Mouse (Mus musculus): ENCODE results near the gene AW011738. TPM values are rescaled to one million over a fixed set of nuclear protein-coding genes. Genes with fewer than 3 reads are reported as not detected.

The AW011738 gene
- 1.6 and 1.8 TPM in 2 replicates for polyA plus RNA-seq (2012; rRNA removed)

- peak within 1 kb of the TSS; percentile 83 for H3K4me3 ChIP-seq (ENCODE audit: low read depth, low read length)
- H3K27me3 ChIP-seq (ENCODE audit: control insufficient read depth, insufficient read depth, low read length), result no peaks in the 10 kb centered on the region; the same call in 1 of the 2 replicates
- peaks cover 7% of the 10 kb centered on the region; the same call in 1 of the 2 replicates for H3K4me1 ChIP-seq (ENCODE audit: control insufficient read depth, insufficient read depth, insufficient read length, low read length)
- H3K27ac ChIP-seq (ENCODE audit: insufficient read depth, low read depth, low read length), result peak within 1 kb of the TSS; percentile 75
- H3K36me3 ChIP-seq (ENCODE audit: control insufficient read depth, insufficient read depth, low read length), result 0 out of 2 replicates have a peak, but pooled peaks cover 2% of the 10 kb centered on the region
- TF ChIP-seq POLR2A (IDR thresholded peaks at IDR 0.05; ENCODE audit: low read depth, low read length) (peak; percentile 73), CTCF (IDR thresholded peaks at IDR 0.05; ENCODE audit: extremely low read depth, insufficient read length, insufficient replicate concordance, low read depth, low read length) (no peak)
- WGBS, result under 1% methylated on average over 36 of the region's 39 CpGs
Observed at GRCm38 (mm10) chr4:156203001-156203412, at the start of gene AW011738. TSS of gene AW011738 (plus strand) at chr4:156203304.

- Histone ChIP-seq H3K4me3 (ENCODE audit: low read depth, low read length) (no peak overlapping the region), H3K27me3 (ENCODE audit: control insufficient read depth, insufficient read depth, low read length) (no peaks in the 10 kb centered on the region), H3K27ac (ENCODE audit: insufficient read depth, low read depth, low read length) (no peak overlapping the region), H3K36me3 (ENCODE audit: control insufficient read depth, insufficient read depth, low read length) (no peaks in the 10 kb centered on the region), H3K4me1 (ENCODE audit: control insufficient read depth, insufficient read depth, insufficient read length, low read length) (no peaks in the 10 kb centered on the region)
- TF ChIP-seq POLR2A (IDR thresholded peaks at IDR 0.05; ENCODE audit: low read depth, low read length) (no peak), CTCF (IDR thresholded peaks at IDR 0.05; ENCODE audit: extremely low read depth, insufficient read length, insufficient replicate concordance, low read depth, low read length) (no peak)
- WGBS, result 92% methylated on average over 3 of the region's 3 CpGs
Observed at GRCm38 (mm10) chr4:156154771-156155170, 48.3 kb upstream of the AW011738 start.

- Histone ChIP-seq H3K27ac (ENCODE audit: insufficient read depth, low read depth, low read length) (no peak overlapping the region), H3K4me1 (ENCODE audit: control insufficient read depth, insufficient read depth, insufficient read length, low read length) (peaks cover 3% of the 10 kb centered on the region; the same call in 1 of the 2 replicates), H3K4me3 (ENCODE audit: low read depth, low read length) (no peak overlapping the region), H3K36me3 (ENCODE audit: control insufficient read depth, insufficient read depth, low read length) (peaks cover 49% of the 10 kb centered on the region), H3K27me3 (ENCODE audit: control insufficient read depth, insufficient read depth, low read length) (no peaks in the 10 kb centered on the region)
- no peak for TF ChIP-seq CTCF (IDR thresholded peaks at IDR 0.05; ENCODE audit: extremely low read depth, insufficient read length, insufficient replicate concordance, low read depth, low read length)
- no peak for TF ChIP-seq POLR2A (IDR thresholded peaks at IDR 0.05; ENCODE audit: low read depth, low read length)
- 87% methylated on average over 9 of the region's 9 CpGs for WGBS
Observed at GRCm38 (mm10) chr4:156166477-156166876, 36.6 kb upstream of the AW011738 start.

- no peak overlapping the region for H3K27ac ChIP-seq (ENCODE audit: insufficient read depth, low read depth, low read length)
- no peaks in the 10 kb centered on the region for H3K27me3 ChIP-seq (ENCODE audit: control insufficient read depth, insufficient read depth, low read length)
- TF ChIP-seq CTCF (IDR thresholded peaks at IDR 0.05; ENCODE audit: extremely low read depth, insufficient read length, insufficient replicate concordance, low read depth, low read length), result no peak
- TF ChIP-seq POLR2A (IDR thresholded peaks at IDR 0.05; ENCODE audit: low read depth, low read length), result no peak
- H3K4me3 ChIP-seq (ENCODE audit: low read depth, low read length), result no peak overlapping the region
- WGBS, result 92% methylated on average over 8 of the region's 8 CpGs
- peaks cover 66% of the 10 kb centered on the region for H3K36me3 ChIP-seq (ENCODE audit: control insufficient read depth, insufficient read depth, low read length)
- peaks cover 3% of the 10 kb centered on the region; the same call in 1 of the 2 replicates for H3K4me1 ChIP-seq (ENCODE audit: control insufficient read depth, insufficient read depth, insufficient read length, low read length)
Observed at GRCm38 (mm10) chr4:156168611-156169010, 34.5 kb upstream of the AW011738 start.

DNA sequence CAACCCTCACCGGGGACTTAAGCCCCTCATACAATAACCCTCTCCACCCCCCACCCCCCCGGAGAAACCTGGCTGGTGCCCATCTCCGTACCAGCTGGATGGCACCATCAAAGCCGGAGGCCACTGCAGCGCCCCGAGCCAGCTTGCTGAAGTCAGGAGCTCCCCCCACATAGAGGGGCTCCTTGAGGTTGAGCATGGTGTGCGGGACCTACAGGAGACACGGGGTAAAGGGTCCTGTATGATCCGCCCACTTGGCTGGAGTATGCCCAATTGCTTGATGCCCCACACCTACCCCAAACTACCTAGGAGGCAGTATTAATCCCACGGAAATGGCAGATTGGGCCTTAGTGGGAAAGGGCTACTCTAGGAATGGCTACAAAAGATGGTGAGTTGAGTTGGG is 34.0 kb upstream of the AW011738 start:
- TF ChIP-seq POLR2A (IDR thresholded peaks at IDR 0.05; ENCODE audit: low read depth, low read length), result no peak
- TF ChIP-seq CTCF (IDR thresholded peaks at IDR 0.05; ENCODE audit: extremely low read depth, insufficient read length, insufficient replicate concordance, low read depth, low read length), result no peak
- Histone ChIP-seq H3K4me3 (ENCODE audit: low read depth, low read length) (no peak overlapping the region), H3K27ac (ENCODE audit: insufficient read depth, low read depth, low read length) (no peak overlapping the region), H3K36me3 (ENCODE audit: control insufficient read depth, insufficient read depth, low read length) (peaks cover 69% of the 10 kb centered on the region), H3K27me3 (ENCODE audit: control insufficient read depth, insufficient read depth, low read length) (no peaks in the 10 kb centered on the region), H3K4me1 (ENCODE audit: control insufficient read depth, insufficient read depth, insufficient read length, low read length) (peaks cover 2% of the 10 kb centered on the region; the same call in 1 of the 2 replicates)
- whole genome bisulfite sequencing, result 95% methylated on average over 10 of the region's 10 CpGs

DNA sequence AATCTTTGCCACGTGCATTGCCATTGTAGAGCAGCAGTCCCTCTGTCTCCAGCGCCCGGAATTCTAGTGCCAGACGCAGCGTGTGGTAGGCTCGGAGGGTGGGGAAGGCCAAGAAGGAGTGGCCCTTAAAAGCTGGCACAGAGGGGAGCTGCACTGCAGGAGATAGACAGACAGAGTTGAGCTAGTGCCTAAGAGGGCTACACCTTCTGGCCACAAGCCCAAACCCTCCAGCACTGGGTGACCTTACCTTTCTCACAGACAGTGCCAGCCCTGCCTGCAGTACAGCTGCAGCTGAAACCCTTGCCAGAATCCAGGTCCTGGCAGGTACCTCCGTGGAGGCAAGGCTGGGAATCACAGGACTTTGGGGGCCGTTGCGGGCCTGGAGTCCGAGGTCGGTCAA is 31.3 kb upstream of the AW011738 start:
- Histone ChIP-seq H3K4me3 (ENCODE audit: low read depth, low read length) (no peak overlapping the region), H3K4me1 (ENCODE audit: control insufficient read depth, insufficient read depth, insufficient read length, low read length) (no peaks in the 10 kb centered on the region), H3K27ac (ENCODE audit: insufficient read depth, low read depth, low read length) (no peak overlapping the region), H3K27me3 (ENCODE audit: control insufficient read depth, insufficient read depth, low read length) (no peaks in the 10 kb centered on the region), H3K36me3 (ENCODE audit: control insufficient read depth, insufficient read depth, low read length) (peaks cover 76% of the 10 kb centered on the region)
- TF ChIP-seq POLR2A (IDR thresholded peaks at IDR 0.05; ENCODE audit: low read depth, low read length) (no peak), CTCF (IDR thresholded peaks at IDR 0.05; ENCODE audit: extremely low read depth, insufficient read length, insufficient replicate concordance, low read depth, low read length) (no peak)
- WGBS, result 93% methylated on average over 11 of the region's 11 CpGs

- WGBS, result 94% methylated on average over 9 of the region's 9 CpGs
- H3K27me3 ChIP-seq (ENCODE audit: control insufficient read depth, insufficient read depth, low read length), result no peaks in the 10 kb centered on the region
- no peaks in the 10 kb centered on the region for H3K4me1 ChIP-seq (ENCODE audit: control insufficient read depth, insufficient read depth, insufficient read length, low read length)
- H3K27ac ChIP-seq (ENCODE audit: insufficient read depth, low read depth, low read length), result no peak overlapping the region
- peaks cover 49% of the 10 kb centered on the region for H3K36me3 ChIP-seq (ENCODE audit: control insufficient read depth, insufficient read depth, low read length)
- no peak overlapping the region for H3K4me3 ChIP-seq (ENCODE audit: low read depth, low read length)
- no peak for TF ChIP-seq CTCF (IDR thresholded peaks at IDR 0.05; ENCODE audit: extremely low read depth, insufficient read length, insufficient replicate concordance, low read depth, low read length)
- TF ChIP-seq POLR2A (IDR thresholded peaks at IDR 0.05; ENCODE audit: low read depth, low read length), result no peak
Observed at GRCm38 (mm10) chr4:156177630-156178029, 25.5 kb upstream of the AW011738 start.

Data from small intestine, adult 2 months (tissue).